In the genomic region with DNA sequence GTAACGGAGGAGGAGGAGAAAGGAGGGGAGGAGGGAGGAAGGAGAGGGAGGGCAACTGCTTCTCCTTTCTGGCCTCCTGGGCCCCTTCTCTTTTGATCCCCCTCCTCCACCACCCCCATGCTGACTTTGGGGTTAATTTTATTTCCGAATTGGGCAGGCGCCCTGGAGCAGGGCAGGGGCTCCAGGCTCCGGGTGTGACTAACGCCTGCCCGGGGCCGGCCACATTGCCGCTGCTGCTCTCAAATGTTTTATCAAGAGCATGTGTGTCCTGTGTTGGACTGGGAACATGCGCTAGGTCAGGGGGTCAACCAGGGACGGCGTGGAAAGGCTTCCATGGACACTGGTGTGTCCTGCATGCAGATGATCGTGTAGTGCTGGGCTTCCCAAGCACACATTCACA, we compare ENCODE assay signal across 21 mouse cellular contexts.
"Had no signal": no experiment of that assay in that cellular context is flagged by ENCODE, and none has a peak within 500 bp of the region (broad histone marks: within the 10 kb centered on the region; RNA-seq: fewer than 3 reads in every experiment).

No protein-coding gene starts in this region.

- H3K4me2 ChIP-seq: limb, embryonic 13.5 days; liver, embryonic 12.5 days; liver, embryonic 15.5 days; lung, embryonic 15.5 days; midbrain, embryonic 11.5 days; neural tube, embryonic 12.5 days; stomach, embryonic 15.5 days had no signal

- H3K27ac ChIP-seq: left cerebral cortex, adult 2 months; limb, embryonic 13.5 days; liver, embryonic 12.5 days; liver, embryonic 15.5 days; lung, embryonic 15.5 days; neural tube, embryonic 12.5 days; stomach, embryonic 15.5 days had no signal

- H3K9ac ChIP-seq: limb, embryonic 13.5 days; liver, embryonic 12.5 days; liver, embryonic 15.5 days; lung, embryonic 15.5 days; neural tube, embryonic 12.5 days; stomach, embryonic 15.5 days had no signal

- H3K4me1 ChIP-seq: limb, embryonic 13.5 days; liver, embryonic 12.5 days; liver, embryonic 15.5 days; lung, embryonic 15.5 days; neural tube, embryonic 12.5 days; stomach, embryonic 15.5 days had no signal

- H3K27me3 ChIP-seq: limb, embryonic 13.5 days; liver, embryonic 12.5 days; liver, embryonic 15.5 days; lung, embryonic 15.5 days; neural tube, embryonic 12.5 days; stomach, embryonic 15.5 days had no signal

- DNase-seq: kidney, adult 18-20 months; kidney, adult 9 months; kidney, postnatal 14 days; kidney, postnatal 4 days; liver; lung, adult 18-20 months; lung, postnatal 10 days; lung, postnatal 4 days; midbrain, embryonic 14.5 days; retina, postnatal 1 day; right cerebral cortex, postnatal 25 days; spleen, adult 18-20 months; thymus, postnatal 36 days had no signal

- H3K9me3 ChIP-seq: limb, embryonic 13.5 days; liver, embryonic 12.5 days; liver, embryonic 15.5 days; lung, embryonic 15.5 days; neural tube, embryonic 12.5 days; stomach, embryonic 15.5 days had no signal

- H3K4me3 ChIP-seq: left cerebral cortex, adult 2 months; limb, embryonic 13.5 days; liver, embryonic 12.5 days; liver, embryonic 15.5 days; lung, embryonic 15.5 days; neural tube, embryonic 12.5 days; stomach, embryonic 15.5 days had no signal

- H3K36me3 ChIP-seq: limb, embryonic 13.5 days; liver, embryonic 12.5 days; liver, embryonic 15.5 days; lung, embryonic 15.5 days; stomach, embryonic 15.5 days had no signal

- ATAC-seq: liver, embryonic 12.5 days had no signal
